Mouse (Mus musculus): Measurements from ENCODE around the gene Zfp955a. TPM values are rescaled to one million over a fixed set of nuclear protein-coding genes. Genes with fewer than 3 reads are reported as not detected.
"Not testable (repeated sequence)": the region's sequence is repeated elsewhere in the genome, so short reads cannot be mapped to it uniquely, and the experiment has no call there.

The Zfp955a gene
- 10 to 100 TPM; 12.4 to 14.4 TPM for polyA plus RNA-seq (2017; shearing (Covaris generic))

DNA sequence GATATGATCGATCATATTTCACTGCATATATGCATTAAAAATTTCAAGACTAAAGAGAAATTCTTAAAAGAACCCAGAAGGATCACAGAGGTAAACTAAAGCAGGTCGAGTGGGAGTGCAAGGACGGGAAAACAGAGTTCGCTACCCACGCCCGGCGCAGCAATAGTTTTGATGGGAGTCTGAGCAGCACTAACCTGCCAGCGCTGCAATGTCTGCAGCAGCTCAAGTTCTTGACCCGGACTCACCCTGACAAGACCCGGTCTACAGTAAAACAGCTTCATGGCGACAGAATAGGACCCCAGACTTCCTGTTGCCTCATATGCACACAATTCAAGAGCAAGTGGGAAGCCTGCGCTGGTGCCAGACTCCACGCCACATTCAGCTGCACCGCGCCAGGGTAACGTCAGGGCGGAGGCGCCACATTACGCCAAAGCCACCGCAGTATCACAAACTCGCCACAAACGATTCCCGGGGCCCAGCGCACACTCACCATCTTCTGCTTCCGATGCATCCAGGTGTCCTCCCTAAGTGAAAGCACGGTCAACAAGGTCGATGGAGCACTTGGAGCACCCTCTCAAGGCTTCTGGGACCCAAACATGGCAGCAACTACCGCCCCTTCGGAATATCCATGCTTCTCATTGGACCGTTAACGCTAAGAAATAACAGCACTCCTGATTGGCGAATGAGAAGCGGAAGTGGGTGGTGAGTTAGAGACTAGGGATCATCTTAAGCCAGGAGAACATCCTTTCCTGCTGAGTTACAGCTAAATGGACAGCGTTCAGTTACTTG, at the start of gene Zfp955a:
Zfp955a (minus strand) TSS at position 616 of the 789 bp plus-strand sequence.
- peak; percentile 97 for ATAC-seq

DNA sequence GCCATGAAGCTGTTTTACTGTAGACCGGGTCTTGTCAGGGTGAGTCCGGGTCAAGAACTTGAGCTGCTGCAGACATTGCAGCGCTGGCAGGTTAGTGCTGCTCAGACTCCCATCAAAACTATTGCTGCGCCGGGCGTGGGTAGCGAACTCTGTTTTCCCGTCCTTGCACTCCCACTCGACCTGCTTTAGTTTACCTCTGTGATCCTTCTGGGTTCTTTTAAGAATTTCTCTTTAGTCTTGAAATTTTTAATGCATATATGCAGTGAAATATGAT, 34.9 kb upstream of the Zfp955a start:
- not testable (repeated sequence) for ATAC-seq

DNA sequence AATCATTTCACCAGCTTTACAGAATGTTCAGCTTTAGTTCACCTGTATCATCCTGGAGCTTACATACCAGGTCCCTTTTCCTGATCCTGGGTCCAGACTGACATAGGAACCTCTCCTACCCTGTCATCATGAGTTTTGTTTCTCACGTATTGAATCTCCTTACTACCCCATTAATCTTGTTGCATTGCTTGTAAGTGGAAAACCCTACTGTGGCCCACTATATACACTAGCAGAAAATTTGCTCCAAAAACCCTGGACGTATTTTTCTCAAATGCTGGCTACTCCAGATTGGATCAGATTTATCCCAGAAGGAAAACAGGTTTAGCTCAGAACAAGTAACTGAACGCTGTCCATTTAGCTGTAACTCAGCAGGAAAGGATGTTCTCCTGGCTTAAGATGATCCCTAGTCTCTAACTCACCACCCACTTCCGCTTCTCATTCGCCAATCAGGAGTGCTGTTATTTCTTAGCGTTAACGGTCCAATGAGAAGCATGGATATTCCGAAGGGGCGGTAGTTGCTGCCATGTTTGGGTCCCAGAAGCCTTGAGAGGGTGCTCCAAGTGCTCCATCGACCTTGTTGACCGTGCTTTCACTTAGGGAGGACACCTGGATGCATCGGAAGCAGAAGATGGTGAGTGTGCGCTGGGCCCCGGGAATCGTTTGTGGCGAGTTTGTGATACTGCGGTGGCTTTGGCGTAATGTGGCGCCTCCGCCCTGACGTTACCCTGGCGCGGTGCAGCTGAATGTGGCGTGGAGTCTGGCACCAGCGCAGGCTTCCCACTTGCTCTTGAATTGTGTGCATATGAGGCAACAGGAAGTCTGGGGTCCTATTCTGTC, 34.3 kb upstream of the Zfp955a start, which contains the start of gene Zfp955b:
Zfp955b (plus strand) TSS at position 506 of the 837 bp plus-strand sequence.
- ATAC-seq, result peak; percentile 98

DNA sequence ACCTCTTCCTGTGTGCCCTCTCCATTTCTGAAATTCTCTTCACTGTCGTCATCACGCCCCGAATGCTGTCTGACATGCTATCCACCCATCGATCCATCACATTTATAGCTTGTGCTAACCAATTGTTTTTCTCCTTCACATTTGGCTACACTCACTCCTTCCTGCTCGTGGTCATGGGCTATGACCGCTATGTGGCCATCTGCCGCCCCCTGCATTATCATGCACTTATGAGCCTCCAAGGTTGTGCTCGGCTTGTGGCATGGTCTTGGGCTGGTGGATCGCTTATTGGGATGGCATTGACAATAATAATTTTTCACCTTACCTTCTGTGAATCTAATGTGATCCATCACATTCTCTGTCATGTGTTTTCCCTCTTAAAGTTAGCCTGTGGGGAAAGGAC, 14.0 kb upstream of the Zfp955a start:
- no peak for ATAC-seq

DNA sequence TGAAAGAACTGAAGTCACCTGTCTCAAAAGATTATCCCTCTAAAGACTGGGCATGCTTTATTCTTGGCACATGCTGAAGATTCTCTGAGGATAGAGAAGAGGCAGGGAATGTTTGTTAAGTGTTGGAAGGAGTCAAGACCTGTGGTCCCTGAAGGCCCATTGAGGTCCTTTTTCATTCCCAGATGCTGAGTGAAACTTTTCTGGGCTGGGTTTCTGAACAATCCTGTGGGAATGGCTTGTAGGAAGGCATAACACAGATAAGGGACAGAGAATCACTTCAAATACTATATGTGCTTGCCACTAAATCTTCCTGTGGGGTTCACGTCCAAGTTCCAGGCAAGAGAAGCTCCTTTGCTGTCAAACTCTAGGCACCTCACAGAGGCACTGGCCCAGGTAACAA, 9.4 kb upstream of the Zfp955a start, which contains the start of gene Olfr63:
Olfr63 (plus strand) TSS at position 301 of the 400 bp plus-strand sequence.
- no peak for ATAC-seq

DNA sequence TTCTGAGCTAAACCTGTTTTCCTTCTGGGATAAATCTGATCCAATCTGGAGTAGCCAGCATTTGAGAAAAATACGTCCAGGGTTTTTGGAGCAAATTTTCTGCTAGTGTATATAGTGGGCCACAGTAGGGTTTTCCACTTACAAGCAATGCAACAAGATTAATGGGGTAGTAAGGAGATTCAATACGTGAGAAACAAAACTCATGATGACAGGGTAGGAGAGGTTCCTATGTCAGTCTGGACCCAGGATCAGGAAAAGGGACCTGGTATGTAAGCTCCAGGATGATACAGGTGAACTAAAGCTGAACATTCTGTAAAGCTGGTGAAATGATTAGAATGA, 343 bp upstream of the Zfp955a start:
- ATAC-seq, result not testable (repeated sequence)

DNA sequence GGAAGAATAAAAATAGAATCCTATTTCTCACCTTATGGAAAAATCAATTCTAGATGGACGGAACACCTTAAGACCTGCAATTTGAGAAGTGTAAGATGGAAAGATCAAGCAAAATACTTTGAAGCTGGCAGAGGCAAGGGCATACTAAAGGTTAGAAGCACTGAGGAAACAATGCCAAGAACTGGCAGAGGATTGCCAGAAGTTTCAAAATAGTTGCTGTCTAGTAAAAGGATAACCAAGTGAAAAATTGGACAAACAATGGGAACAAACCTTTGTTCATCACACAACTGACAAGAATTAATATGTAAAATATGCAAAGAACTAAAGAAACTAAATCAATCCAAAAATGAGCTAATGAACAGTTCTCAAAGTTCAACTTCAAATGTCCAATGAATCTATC, 18.3 kb downstream of the Zfp955a start:
- ATAC-seq, result not testable (repeated sequence)

DNA sequence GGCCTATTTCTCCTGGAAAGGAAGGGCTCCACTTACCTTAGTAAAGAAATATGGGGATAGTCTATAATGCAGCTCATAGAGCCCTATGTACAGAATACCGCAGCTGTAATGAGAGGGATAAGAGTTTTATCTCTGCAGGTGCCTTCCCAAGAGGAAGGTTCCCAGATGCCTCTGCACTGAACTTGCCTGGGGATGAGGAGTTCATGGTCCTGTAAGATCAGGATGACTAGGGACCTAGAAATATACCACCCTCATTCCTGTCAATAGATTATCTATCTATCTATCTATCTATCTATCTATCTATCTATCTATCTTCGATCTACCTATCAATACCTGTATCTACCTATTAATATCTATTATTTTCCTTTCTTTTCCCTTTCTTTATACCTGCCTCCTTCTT, 33.4 kb downstream of the Zfp955a start, which contains the start of gene Olfr1564:
Olfr1564 (minus strand) TSS at position 101 of the 400 bp plus-strand sequence.
- ATAC-seq, result no peak

DNA sequence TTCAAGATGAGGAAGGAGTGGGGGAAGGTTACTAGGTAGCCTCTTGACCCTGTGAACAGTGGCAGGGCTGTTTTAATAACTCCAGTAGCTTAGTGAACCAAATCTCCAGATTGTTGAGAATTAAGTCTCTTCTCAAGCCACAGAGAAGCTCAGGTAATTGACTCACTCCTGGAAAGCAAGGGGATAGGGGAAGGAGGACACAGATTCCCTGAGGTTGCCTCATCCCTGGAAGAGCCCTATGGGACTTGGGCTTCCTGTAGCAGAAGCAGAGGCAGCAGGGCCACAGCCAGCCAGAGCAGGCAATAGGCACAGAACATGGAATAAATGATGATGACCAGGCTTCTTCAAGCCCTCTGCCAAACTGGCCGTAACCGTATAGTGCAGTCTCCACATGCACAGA, 63.9 kb downstream of the Zfp955a start, which contains the start of gene Olfr239:
Olfr239 (plus strand) TSS at position 301 of the 400 bp plus-strand sequence.
- not testable (repeated sequence) for ATAC-seq

Other genes starting within 250 kb of the Zfp955a start
- gene Zfp763, start 221.7 kb downstream of the Zfp955a start, polyA plus RNA-seq (2017; shearing (Covaris generic)), result 1 to 10 TPM; 7.9 to 8.9 TPM
- not detected for gene 4921501E09Rik, start 187.1 kb downstream of the Zfp955a start, polyA plus RNA-seq (2017; shearing (Covaris generic))
- gene Zfp563, start 165.8 kb downstream of the Zfp955a start, polyA plus RNA-seq (2017; shearing (Covaris generic)), result 1 to 10 TPM; 5.8 to 6.1 TPM
- not detected for gene Morc2b, start 115.5 kb downstream of the Zfp955a start, polyA plus RNA-seq (2017; shearing (Covaris generic))
- not detected for gene Olfr55, start 86.7 kb downstream of the Zfp955a start, polyA plus RNA-seq (2017; shearing (Covaris generic))
- not detected for gene Olfr239, start 63.8 kb downstream of the Zfp955a start, polyA plus RNA-seq (2017; shearing (Covaris generic))
- gene Olfr1564, start 33.5 kb downstream of the Zfp955a start, polyA plus RNA-seq (2017; shearing (Covaris generic)), result not detected
- under 1 TPM in 1 of 2 experiments, not detected in 1; 0.12 TPM for gene Olfr63, start 9.5 kb upstream of the Zfp955a start, polyA plus RNA-seq (2017; shearing (Covaris generic))
- gene Zfp955b, start 34.4 kb upstream of the Zfp955a start, polyA plus RNA-seq (2017; shearing (Covaris generic)), result 1 to 10 TPM; 7.9 to 8.8 TPM
- gene Zfp81, start 103.7 kb upstream of the Zfp955a start, polyA plus RNA-seq (2017; shearing (Covaris generic)), result 10 to 100 TPM in 1 of 2 experiments, 1 to 10 TPM in 1; 7.7 to 10.4 TPM
- 10 to 100 TPM in 1 of 2 experiments, 1 to 10 TPM in 1; 9.0 to 13.8 TPM for gene Zfp101, start 139.5 kb upstream of the Zfp955a start, polyA plus RNA-seq (2017; shearing (Covaris generic))
- not detected for gene Actl9, start 177.8 kb upstream of the Zfp955a start, polyA plus RNA-seq (2017; shearing (Covaris generic))